Mouse (Mus musculus): ENCODE data around the gene Fam227b.

Gene Fam227b

GRCm38 (mm10) chr2:126151855-126152571 lies at the start of gene Fam227b, which contains the start of gene Dtwd1:
TSS of gene Fam227b (minus strand) at chr2:126152004.
TSS of gene Dtwd1 (plus strand) at chr2:126152141.
- peak; percentile 98 for DNase-seq (ENCODE audit: low spot score)

DNA sequence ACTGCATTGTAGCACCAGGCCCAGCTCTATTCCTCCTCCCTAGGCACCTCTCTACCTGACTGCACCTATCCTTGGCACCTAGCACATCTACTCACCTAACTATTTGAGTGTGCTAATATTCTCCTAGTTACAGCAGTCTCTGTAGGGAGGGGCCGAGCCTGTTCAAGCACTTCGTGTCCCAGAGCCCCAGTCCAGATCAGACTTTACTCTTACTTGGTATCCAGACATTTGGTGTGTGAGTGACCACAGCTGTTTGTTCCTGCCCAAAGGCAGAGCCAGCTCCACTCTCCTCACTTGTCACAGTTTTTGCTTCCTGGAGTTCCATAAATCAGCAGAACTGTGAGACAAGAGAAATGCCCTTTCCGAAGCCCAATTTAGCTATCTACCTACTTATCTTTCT lies 47.2 kb upstream of the Fam227b start:
- no peak for DNase-seq (ENCODE audit: low spot score)

DNA sequence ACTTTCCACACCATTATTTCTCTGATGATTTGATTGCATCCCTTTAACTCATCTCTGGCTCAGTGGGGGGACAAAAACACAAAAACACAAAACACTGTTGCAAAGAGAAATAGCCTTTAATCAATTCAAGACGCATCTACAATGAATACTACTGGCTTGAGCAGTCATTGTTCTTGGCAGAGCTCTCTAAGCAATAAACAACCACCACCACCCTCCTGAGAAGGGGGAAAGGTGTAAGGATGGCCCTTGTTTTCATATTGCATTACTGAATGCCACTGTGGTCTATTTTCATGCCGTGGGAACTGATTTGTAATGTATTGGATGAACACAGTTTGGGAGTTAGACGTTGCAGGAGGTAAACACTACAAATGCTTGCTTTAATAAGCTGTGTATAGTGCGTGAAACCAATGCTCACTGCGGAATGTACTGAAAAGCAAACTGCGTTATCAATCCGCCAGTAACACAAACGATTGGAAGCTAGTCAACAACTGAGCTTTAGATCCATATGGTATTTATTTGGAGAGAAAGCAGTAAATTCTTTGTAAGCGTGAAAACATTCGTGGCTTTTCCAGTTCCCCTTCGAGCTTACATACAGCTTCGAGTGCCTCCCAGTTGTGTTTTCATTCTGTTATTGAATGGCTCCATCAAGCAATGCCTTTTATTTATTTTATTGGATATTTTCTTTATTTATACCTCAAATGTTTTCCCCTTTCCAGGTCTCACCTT lies 44.0 kb upstream of the Fam227b start:
- DNase-seq (ENCODE audit: low spot score), result no peak

DNA sequence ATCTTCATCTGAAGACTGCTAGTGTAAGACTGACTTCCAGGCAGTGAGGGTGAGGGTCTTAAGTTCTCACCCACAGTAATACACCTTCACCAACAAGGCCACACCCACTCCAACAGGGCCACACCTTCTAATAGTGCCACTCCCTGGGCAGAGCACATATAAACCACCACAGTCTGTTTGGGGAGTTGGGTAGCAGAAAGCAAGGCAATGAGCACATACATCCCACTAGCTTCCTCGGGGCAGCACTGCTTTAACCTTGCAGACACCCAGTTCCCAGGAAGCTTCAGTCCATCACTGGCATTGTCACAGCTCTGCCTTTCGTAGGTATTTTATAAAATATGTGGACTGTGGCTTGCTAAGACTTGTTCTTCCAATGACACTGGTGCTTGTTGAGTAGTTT lies 40.3 kb upstream of the Fam227b start:
- no peak for DNase-seq (ENCODE audit: low spot score)

GRCm38 (mm10) chr2:126191306-126191705 lies 39.5 kb upstream of the Fam227b start:
- no peak for DNase-seq (ENCODE audit: low spot score)

- no peak for DNase-seq (ENCODE audit: low spot score)
Observed at GRCm38 (mm10) chr2:126171427-126171826, 19.6 kb upstream of the Fam227b start.

GRCm38 (mm10) chr2:126166848-126167617 lies 15.2 kb upstream of the Fam227b start:
- no peak for DNase-seq (ENCODE audit: low spot score)

GRCm38 (mm10) chr2:126166335-126166734 lies 14.5 kb upstream of the Fam227b start:
- DNase-seq (ENCODE audit: low spot score), result no peak

DNA sequence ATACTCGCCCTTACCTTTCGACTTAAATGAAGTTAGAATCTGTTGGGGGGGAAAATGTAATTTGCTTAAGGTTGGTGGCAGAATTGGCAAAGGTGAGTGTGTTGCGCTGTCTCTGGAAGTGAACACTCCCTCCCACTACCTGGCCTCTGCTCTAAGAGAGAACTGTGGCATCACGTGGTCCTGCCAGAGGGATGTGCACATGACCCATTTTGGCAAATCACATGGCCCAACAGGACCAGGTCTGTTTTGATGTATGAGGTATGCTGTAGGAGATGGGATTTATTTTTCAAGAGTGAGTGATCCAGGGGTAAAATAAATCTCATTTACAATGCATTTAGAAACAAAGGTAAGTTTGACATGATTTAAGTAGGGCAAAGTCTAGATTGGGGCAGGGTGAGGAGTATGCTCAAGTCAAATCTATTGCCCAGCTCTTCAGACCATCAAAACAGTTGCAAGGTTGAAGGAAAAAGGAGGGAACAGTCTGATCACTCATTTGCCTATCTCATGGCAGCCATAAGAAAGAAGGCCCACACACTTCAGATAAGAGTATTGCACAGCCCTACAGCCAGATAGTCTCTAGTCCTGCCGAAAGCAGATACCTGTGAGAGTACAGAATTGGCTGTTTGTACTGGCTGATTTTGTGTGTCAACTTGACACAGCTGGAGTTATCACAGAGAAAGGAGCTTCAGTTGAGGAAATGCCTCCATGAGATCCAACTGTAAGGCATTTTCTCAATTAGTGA lies 13.6 kb upstream of the Fam227b start:
- no peak for DNase-seq (ENCODE audit: low spot score)

DNA sequence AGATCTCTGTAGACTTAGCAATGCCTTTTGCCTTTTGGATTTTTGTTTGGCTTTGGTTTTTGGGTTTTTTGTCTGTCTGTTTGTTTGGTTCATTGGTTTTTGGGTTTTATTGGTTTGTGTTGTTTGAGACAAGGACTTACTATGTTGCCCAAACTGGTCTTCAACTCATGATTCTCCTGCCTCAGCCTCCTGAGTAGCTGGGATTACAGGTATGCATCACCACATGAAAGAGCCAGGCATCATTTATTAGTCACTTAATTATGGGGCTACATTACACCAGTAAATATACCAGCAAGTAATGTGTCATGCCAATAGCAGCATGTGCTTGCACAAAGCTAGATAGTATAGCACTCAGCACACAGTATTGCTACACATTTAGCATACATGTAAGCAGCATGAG lies 4.1 kb downstream of the Fam227b start:
- DNase-seq (ENCODE audit: low spot score), result no peak

DNA sequence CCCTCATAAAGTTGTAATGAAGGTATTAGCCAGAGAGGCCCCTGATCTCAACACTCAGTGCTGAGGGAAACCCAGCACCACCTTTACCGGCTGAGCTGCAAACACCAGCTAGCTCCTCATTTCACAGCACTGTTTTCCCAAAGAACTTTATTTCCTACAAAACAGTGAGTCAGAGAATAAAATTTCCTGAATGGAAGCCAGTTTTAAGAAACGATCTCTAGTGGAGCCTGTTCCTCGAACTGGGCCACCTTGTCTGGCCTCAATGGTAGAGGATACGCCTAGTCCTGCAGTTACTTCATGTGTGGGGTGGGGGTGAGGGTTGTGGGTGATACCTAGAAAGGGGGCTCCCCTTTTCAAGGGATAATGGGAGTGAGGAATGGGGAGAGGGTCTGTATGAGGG lies 57.2 kb downstream of the Fam227b start:
- DNase-seq (ENCODE audit: low spot score), result no peak

DNA sequence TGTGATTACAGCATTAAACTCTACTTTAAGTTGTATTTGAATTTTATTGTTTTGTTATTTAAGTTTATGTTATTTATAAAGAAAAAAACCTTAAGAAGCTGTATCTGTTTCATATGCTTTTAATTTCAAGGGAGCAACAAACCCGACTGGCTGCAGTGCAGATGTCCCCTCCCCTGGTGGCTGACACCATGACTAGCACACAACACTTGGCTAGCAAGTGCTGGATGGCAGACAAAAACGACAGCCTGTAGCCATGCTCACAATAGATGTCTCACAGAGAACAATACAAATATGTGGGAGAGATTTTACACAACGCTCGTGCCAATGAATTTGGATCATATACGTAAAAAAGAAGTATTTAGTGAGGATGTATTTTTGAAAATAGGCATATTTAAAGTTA lies 61.4 kb downstream of the Fam227b start:
- DNase-seq (ENCODE audit: low spot score), result no peak

DNA sequence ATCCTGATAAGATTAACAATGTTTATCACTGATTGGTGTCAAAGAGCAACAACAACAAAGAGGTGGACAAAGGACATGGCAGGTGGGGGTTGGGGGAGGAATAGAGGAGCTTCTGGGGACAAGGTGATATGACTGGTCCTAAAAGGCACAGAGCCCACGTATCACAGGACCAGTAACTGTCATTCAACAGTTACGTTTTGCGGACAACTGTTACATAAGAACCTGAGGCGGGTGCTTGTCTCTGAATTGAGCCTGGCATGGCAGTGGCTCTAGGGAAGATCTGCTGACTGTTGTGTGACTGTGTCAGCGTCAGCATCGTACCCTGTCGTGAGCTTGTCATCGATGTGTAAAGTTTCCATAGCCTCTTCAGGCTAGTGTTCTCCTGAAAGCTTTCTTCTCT lies 65.6 kb downstream of the Fam227b start:
- no peak for DNase-seq (ENCODE audit: low spot score)

GRCm38 (mm10) chr2:126084326-126084725 lies 67.5 kb downstream of the Fam227b start:
- no peak for DNase-seq (ENCODE audit: low spot score)

DNA sequence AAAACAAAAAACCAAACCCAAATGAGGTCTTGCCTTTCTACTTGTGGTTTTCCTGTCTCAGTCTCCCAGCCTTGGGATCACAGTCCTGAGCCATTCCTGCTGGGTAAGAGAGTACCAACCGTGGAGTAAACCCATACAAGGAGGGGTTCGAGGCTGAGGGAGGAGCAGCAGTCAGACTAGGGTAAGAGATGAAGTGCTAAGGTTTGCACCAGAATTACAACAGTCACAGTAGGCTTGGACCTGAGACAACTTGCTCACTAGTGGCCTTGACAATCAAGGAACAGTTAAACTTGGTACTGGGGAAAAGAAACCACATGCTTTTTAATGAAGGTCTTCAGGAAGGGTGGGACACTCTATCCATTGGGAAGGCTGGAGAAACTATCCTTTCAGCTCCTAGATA lies 72.7 kb downstream of the Fam227b start:
- no peak for DNase-seq (ENCODE audit: low spot score)

- no peak for DNase-seq (ENCODE audit: low spot score)
Observed at GRCm38 (mm10) chr2:126076506-126076905, 75.3 kb downstream of the Fam227b start.

DNA sequence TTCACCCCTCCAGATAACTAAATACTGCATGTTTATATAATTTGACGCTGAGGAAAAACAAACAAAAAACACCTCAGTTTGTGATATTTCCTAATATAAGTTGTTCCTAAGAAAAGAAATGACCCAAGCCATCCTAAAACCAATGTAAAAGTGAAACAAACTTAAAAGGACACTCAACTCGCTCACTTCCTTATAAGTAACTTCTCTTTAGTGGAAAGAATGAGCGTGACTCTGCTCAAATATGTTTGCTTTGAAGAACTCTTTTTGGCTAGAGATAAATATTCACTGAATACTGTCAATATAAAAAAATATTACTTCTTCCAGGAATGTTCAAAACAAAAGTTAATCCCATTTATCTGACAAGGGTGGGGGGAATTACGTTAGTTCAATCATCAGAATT lies 78.1 kb downstream of the Fam227b start:
- DNase-seq (ENCODE audit: low spot score), result no peak

- no peak for DNase-seq (ENCODE audit: low spot score)
Observed at GRCm38 (mm10) chr2:126069740-126070139, 82.1 kb downstream of the Fam227b start.

DNA sequence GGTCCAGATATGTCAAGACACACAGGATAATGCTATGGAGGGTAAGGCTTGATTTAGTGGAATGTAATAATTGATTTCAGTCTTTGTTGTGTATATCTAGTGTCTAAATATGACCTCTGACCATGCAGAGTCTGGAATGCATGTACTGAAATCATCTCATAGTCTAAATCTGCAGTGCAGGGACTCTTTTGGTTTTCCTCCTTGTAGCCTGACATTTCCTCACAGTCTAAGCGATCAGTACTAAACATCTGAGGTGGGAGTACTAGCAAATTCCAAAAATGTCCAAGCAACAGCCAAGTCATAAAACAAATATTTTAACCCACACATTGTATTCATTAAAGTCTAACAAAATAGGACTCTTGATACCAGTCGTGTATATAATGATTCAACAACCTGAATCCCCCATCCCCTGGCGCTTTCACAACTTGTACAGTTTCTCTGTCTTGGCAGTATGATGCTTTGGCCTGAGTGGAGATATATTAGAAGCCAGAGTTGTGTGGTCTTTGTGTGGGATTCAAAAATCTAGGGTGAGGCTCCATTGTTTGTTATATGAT lies 86.4 kb downstream of the Fam227b start:
- no peak for DNase-seq (ENCODE audit: low spot score)

DNA sequence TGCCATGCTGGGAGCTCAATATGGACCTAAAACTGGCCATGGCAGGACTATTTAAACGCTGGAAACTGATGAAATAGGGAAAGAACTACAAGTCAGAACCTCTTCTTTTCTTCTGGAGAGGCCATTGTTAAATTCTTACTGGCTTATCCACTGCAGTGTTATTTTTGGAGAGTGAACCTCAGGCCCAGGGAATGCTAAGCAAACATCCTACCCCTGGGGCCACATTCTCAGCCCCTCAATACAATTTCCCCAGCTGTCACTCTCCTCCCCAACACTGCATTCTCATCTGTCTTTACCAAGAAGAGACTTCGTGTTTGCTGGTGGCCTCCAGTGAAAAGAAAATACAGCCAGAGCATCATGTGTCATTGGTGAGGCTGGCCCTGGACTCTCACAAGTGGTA lies 87.0 kb downstream of the Fam227b start:
- DNase-seq (ENCODE audit: low spot score), result no peak

DNA sequence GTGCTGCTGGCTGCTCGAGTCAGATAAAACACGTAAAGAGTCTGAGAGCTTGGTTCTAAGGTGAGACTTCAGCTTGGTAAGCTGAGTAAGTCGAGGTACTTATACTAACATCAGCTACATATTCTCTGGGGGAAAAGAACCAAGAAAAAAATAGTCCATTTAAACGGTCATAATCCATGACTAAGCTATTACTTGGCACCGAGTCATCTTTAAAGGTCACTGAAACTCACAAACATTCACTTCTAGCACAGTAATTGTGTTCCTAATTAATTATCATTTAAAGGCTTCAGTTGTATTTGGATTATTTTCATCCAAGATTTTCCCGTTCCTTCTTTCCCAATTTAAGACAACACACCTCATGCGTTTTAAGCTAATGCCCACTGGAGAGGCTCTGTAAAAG lies 88.9 kb downstream of the Fam227b start:
- DNase-seq (ENCODE audit: low spot score), result no peak

All from testis, postnatal 14 days (tissue).